Comparison of ENCODE assay signal across 12 mouse cellular contexts in the genomic region with DNA sequence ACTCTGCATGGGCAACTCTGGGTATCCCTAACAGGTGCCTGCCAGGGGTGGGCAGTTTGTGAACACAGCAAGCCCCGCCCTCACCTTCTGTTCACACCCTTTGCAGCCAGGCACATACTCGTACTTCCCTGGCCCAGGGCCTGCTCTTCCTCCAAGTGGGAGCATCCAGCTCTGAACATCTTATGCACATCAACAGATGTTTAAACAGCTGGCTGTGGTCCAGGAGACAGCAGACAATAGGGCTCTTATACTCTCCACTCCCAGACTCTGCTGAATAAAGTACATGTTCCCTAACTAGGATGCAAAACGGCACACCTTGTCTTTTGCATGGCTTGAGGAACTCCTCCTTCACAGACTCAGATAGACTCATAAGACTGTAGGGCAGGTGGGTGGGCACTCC. TPM values are rescaled to one million over a fixed set of nuclear protein-coding genes. Genes with fewer than 3 reads are reported as not detected.
A peak's percentile ranks its signal among the peaks of the same experiment; 100 is the strongest.
DNase-seq lines count a peak whose midpoint lies in the region; ATAC-seq lines count a peak whose summit lies in the region.
"Had no signal": no experiment of that assay in that cellular context is flagged by ENCODE, and none has a peak within 500 bp of the region (broad histone marks: within the 10 kb centered on the region; RNA-seq: fewer than 3 reads in every experiment).

No protein-coding gene starts in this region.

- H3K4me2 ChIP-seq in heart, embryonic 14.5 days (ENCODE audit: low read length): no peak overlapping the region
- H3K4me2 ChIP-seq in midbrain, embryonic 14.5 days (ENCODE audit: low read length): no peak overlapping the region
- no peak overlapping the region for H3K4me2 ChIP-seq in midbrain, embryonic 16.5 days (ENCODE audit: low read length)
- H3K4me2 ChIP-seq in intestine, embryonic 14.5 days (ENCODE audit: low read length): no peak overlapping the region
- H3K4me2 ChIP-seq in midbrain, embryonic 13.5 days (replicated peaks): no peak overlapping the region
- H3K4me2 ChIP-seq: heart, embryonic 15.5 days; midbrain, embryonic 12.5 days had no signal

- no peak overlapping the region for H3K9ac ChIP-seq in heart, embryonic 14.5 days (ENCODE audit: low read length)
- H3K9ac ChIP-seq in midbrain, embryonic 14.5 days (replicated peaks; ENCODE audit: low read length): no peak overlapping the region
- H3K9ac ChIP-seq in midbrain, embryonic 16.5 days (ENCODE audit: low read depth, low read length): no peak overlapping the region
- H3K9ac ChIP-seq in intestine, embryonic 14.5 days (ENCODE audit: low read length): no peak overlapping the region
- no peak overlapping the region for H3K9ac ChIP-seq in midbrain, embryonic 13.5 days (replicated peaks)
- H3K9ac ChIP-seq: heart, embryonic 15.5 days; midbrain, embryonic 12.5 days had no signal

- no peaks in the 10 kb centered on the region for H3K4me1 ChIP-seq in heart, embryonic 14.5 days (ENCODE audit: control insufficient read depth in 2 of 2, insufficient read depth in 2 of 2, low read length in 2 of 2)
- no peaks in the 10 kb centered on the region for H3K4me1 ChIP-seq in midbrain, embryonic 14.5 days (ENCODE audit: control insufficient read depth, insufficient read depth, low read length)
- H3K4me1 ChIP-seq in midbrain, embryonic 16.5 days (ENCODE audit: control insufficient read depth, insufficient read depth, low read length): no peaks in the 10 kb centered on the region
- no peaks in the 10 kb centered on the region for H3K4me1 ChIP-seq in intestine, embryonic 14.5 days (replicated peaks; ENCODE audit: control insufficient read depth, insufficient read depth, low read length)
- H3K4me1 ChIP-seq in midbrain, embryonic 13.5 days (replicated peaks): peaks cover 9% of the 10 kb centered on the region
- H3K4me1 ChIP-seq: heart, embryonic 15.5 days; midbrain, embryonic 12.5 days had no signal

- ATAC-seq in heart, embryonic 14.5 days (ENCODE audit: insufficient number of reproducible peaks, insufficient read depth, low FRiP score, low read depth): peak; percentile 35; the same call in 1 of the 2 replicates
- ATAC-seq in midbrain, embryonic 14.5 days (ENCODE audit: low FRiP score, low TSS enrichment): no peak
- no peak for ATAC-seq in midbrain, embryonic 16.5 days
- ATAC-seq in intestine, embryonic 14.5 days (replicated peaks; ENCODE audit: low FRiP score, low TSS enrichment, low read depth): 0 out of 2 replicates have a peak, but pooled peaks have one; percentile 51
- ATAC-seq in midbrain, embryonic 13.5 days: no peak

- no peaks in the 10 kb centered on the region for H3K9me3 ChIP-seq in heart, embryonic 14.5 days (ENCODE audit: control insufficient read depth, low read length)
- H3K9me3 ChIP-seq in midbrain, embryonic 14.5 days (ENCODE audit: control insufficient read depth, low read length): no peaks in the 10 kb centered on the region
- no peaks in the 10 kb centered on the region for H3K9me3 ChIP-seq in midbrain, embryonic 16.5 days (replicated peaks; ENCODE audit: control insufficient read depth, low read length, poor library complexity, severe bottlenecking)
- no peaks in the 10 kb centered on the region for H3K9me3 ChIP-seq in intestine, embryonic 14.5 days (ENCODE audit: control insufficient read depth, low read length)
- H3K9me3 ChIP-seq in midbrain, embryonic 13.5 days: no peaks in the 10 kb centered on the region
- H3K9me3 ChIP-seq: heart, embryonic 15.5 days; midbrain, embryonic 12.5 days had no signal

- H3K36me3 ChIP-seq in heart, embryonic 14.5 days (ENCODE audit: control insufficient read depth, insufficient read depth, low read length): peaks cover 7% of the 10 kb centered on the region
- H3K36me3 ChIP-seq in midbrain, embryonic 14.5 days (ENCODE audit: control insufficient read depth, insufficient read depth, low read length): peaks cover 17% of the 10 kb centered on the region
- peaks cover 5% of the 10 kb centered on the region; the same call in 1 of the 2 replicates for H3K36me3 ChIP-seq in midbrain, embryonic 16.5 days (ENCODE audit: control insufficient read depth, insufficient read depth, low read length)
- H3K36me3 ChIP-seq in intestine, embryonic 14.5 days (ENCODE audit: control insufficient read depth, insufficient read depth, low read length): peaks cover 8% of the 10 kb centered on the region
- peaks cover 18% of the 10 kb centered on the region for H3K36me3 ChIP-seq in midbrain, embryonic 13.5 days
- H3K36me3 ChIP-seq: heart, embryonic 15.5 days had no signal

- H3K4me3 ChIP-seq in heart, embryonic 14.5 days (ENCODE audit: control insufficient read depth in 1 of 2, insufficient read depth in 1 of 2, low read depth in 1 of 2, low read length in 2 of 2): no peak overlapping the region
- no peak overlapping the region for H3K4me3 ChIP-seq in midbrain, embryonic 14.5 days (replicated peaks; ENCODE audit: low read depth, low read length)
- no peak overlapping the region for H3K4me3 ChIP-seq in midbrain, embryonic 16.5 days (ENCODE audit: low read depth, low read length)
- H3K4me3 ChIP-seq in intestine, embryonic 14.5 days (ENCODE audit: low read depth, low read length): no peak overlapping the region
- H3K4me3 ChIP-seq in midbrain, embryonic 13.5 days (replicated peaks): no peak overlapping the region
- H3K4me3 ChIP-seq: heart, embryonic 15.5 days; midbrain, embryonic 12.5 days had no signal

- no peak for DNase-seq in heart, adult 11 months
- peak; percentile 18 for DNase-seq in midbrain, embryonic 14.5 days
- DNase-seq in NIH3T3 (ENCODE audit: low read depth): peak; percentile 67
- peak; percentile 53 for DNase-seq in intestine, embryonic 14.5 days (ENCODE audit: low spot score)
- DNase-seq: kidney, adult 18-20 months; lung, postnatal 14 days; thymus, postnatal 36 days had no signal

- H3K27me3 ChIP-seq in heart, embryonic 14.5 days (ENCODE audit: control insufficient read depth, insufficient read depth, low read length): no peaks in the 10 kb centered on the region
- H3K27me3 ChIP-seq in midbrain, embryonic 14.5 days (ENCODE audit: control insufficient read depth, insufficient read depth, low read length): no peaks in the 10 kb centered on the region
- no peaks in the 10 kb centered on the region for H3K27me3 ChIP-seq in midbrain, embryonic 16.5 days (ENCODE audit: control insufficient read depth, insufficient read depth, low read depth, low read length)
- H3K27me3 ChIP-seq in intestine, embryonic 14.5 days (replicated peaks; ENCODE audit: control insufficient read depth, insufficient read depth, low read length): no peaks in the 10 kb centered on the region
- H3K27me3 ChIP-seq in midbrain, embryonic 13.5 days: no peaks in the 10 kb centered on the region
- H3K27me3 ChIP-seq: heart, embryonic 15.5 days; midbrain, embryonic 12.5 days had no signal

- no peak overlapping the region for H3K27ac ChIP-seq in heart, embryonic 14.5 days (replicated peaks in 1 of 2; ENCODE audit: control insufficient read depth in 1 of 2, insufficient read depth in 1 of 2, low read depth in 2 of 2, low read length in 2 of 2)
- H3K27ac ChIP-seq in midbrain, embryonic 14.5 days (replicated peaks; ENCODE audit: low read depth, low read length): no peak overlapping the region
- no peak overlapping the region for H3K27ac ChIP-seq in midbrain, embryonic 16.5 days (ENCODE audit: low read length)
- H3K27ac ChIP-seq in intestine, embryonic 14.5 days (ENCODE audit: low read depth): no peak overlapping the region
- no peak overlapping the region for H3K27ac ChIP-seq in midbrain, embryonic 13.5 days
- H3K27ac ChIP-seq: heart, embryonic 15.5 days; midbrain, embryonic 12.5 days had no signal

- WGBS in heart, embryonic 14.5 days: 59% methylated on average over 3 of the region's 3 CpGs
- WGBS in midbrain, embryonic 14.5 days: 63% methylated on average over 3 of the region's 3 CpGs
- WGBS in midbrain, embryonic 16.5 days: 62% methylated on average over 3 of the region's 3 CpGs
- WGBS in intestine, embryonic 14.5 days: 48% methylated on average over 3 of the region's 3 CpGs
- WGBS in midbrain, embryonic 13.5 days: 72% methylated on average over 3 of the region's 3 CpGs

RNA-seq across cellular contexts. Expression of a gene that starts 56.4 kb away (rescaled TPM):
- polyA plus RNA-seq in heart, embryonic 14.5 days (2014; fragmentation: Nextera tagmentation; extraction: Ambion mirVana): 0.23 TPM in 1 of 2 replicates, not detected in the other
- polyA plus RNA-seq in midbrain, embryonic 14.5 days (2014; fragmentation: Nextera tagmentation; extraction: Ambion mirVana): 10.1 and 11.3 TPM in 2 replicates
- polyA plus RNA-seq in midbrain, embryonic 16.5 days (2015; fragmentation: Nextera tagmentation; extraction: Ambion mirVana): 18.8 and 21.8 TPM in 2 replicates
- polyA plus RNA-seq in intestine, embryonic 14.5 days (2014; fragmentation: Nextera tagmentation; extraction: Ambion mirVana): 0.34 and 0.46 TPM in 2 replicates
- polyA plus RNA-seq in midbrain, embryonic 13.5 days (2015; fragmentation: Nextera tagmentation; extraction: Ambion mirVana): 4.4 and 5.9 TPM in 2 replicates
- polyA plus RNA-seq: heart, embryonic 15.5 days had no signal

Comparison
In these comparisons a context has a peak if more than half of its experiments do, and no peak if none do; other contexts are left out.
1. ATAC-seq: peak in heart, embryonic 14.5 days (single experiment) and intestine, embryonic 14.5 days (single experiment); none in midbrain, embryonic 14.5 days (single experiment), midbrain, embryonic 16.5 days (single experiment) and midbrain, embryonic 13.5 days (single experiment).